Mouse (Mus musculus) thymus, postnatal 10 days (tissue): ENCODE results near the gene 4921511M17Rik.
A peak's percentile ranks its signal among the peaks of the same experiment; 100 is the strongest.
"Not testable (repeated sequence)": the region's sequence is repeated elsewhere in the genome, so short reads cannot be mapped to it uniquely, and the experiment has no call there.

Source experiments
- DNase-seq, 2 experiments: peaks; one replicate each; pipeline ENCODE4 v3.0.0; 2021; ENCODE audit warnings: low spot score in 2 of 2

4921511M17Rik gene

GRCm38 (mm10) chrX:154033727-154034126 is at the start of gene 4921511M17Rik:
Gene 4921511M17Rik (minus strand): TSS chrX:154033827.
- not testable (repeated sequence) for DNase-seq

DNA sequence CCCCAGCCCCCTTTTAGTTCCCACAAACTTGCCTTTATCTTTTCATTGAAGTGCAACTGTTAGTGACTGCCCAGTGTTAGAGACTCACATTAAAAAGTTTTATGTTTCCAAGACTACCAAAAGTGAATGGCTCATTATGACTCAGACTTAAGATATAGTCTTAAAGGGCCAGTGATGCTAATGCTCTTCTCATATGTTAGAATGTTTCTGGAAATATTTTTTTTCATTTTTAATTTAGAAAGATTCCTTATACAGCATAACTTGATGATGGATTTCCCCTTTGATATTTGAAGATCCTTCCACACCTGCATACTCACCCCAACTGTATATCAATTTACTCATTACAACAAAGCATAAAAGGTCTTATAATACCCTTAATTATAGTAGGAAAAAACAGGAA is 21.3 kb upstream of the 4921511M17Rik start, which contains the start of gene Gm10057:
Gene Gm10057 (minus strand): TSS at position 101 of the 400 bp plus-strand sequence.
- not testable (repeated sequence) for DNase-seq

DNA sequence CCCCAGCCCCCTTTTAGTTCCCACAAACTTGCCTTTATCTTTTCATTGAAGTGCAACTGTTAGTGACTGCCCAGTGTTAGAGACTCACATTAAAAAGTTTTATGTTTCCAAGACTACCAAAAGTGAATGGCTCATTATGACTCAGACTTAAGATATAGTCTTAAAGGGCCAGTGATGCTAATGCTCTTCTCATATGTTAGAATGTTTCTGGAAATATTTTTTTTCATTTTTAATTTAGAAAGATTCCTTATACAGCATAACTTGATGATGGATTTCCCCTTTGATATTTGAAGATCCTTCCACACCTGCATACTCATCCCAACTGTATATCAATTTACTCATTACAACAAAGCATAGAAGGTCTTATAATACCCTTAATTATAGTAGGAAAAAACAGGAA is 21.1 kb downstream of the 4921511M17Rik start, which contains the start of gene Samt1:
Gene Samt1 (minus strand): TSS at position 101 of the 400 bp plus-strand sequence.
- DNase-seq: not testable (repeated sequence)

DNA sequence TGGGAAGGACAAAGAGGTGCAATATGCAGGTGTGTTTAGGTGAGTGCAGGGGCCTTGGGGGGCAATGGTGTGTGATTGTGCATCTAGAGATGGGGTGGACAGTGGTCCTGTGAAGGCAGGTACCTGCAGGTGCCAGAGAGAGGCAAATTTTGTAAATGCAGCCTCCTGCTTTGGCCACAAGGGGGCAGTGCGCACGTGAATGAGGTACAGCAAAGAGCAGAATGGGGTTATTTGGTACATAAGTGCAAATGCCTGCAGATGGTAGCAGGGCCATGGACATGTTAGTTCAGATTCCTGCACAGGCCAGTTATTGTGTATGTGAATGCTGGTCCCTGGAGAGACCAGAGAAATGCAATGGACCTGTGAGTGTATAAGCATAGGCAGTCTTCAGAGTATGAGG is 56.7 kb downstream of the 4921511M17Rik start:
- not testable (repeated sequence) for DNase-seq

GRCm38 (mm10) chrX:153976467-153976866 is 57.2 kb downstream of the 4921511M17Rik start:
- DNase-seq: not testable (repeated sequence)

DNA sequence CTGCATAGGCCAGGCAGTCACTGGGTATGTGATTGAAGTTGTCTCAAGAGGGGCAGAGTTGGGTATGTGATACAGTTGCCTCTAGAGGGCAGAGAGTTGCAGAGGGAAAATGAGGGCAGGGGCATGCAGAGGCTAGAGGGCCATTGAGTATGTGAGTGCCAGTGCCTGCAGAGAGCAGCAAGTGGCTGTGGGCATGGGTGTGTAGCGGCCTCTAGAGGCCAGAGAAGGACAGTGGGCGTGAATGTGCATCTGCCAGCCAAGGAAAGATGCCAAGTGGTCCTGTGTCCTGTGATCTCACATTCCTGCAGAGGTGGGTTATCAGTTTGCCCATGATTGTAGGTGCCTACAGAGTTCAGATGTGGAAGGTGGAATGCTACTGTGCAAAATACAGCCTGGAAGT is 59.2 kb downstream of the 4921511M17Rik start:
- DNase-seq: peak in 1 of 2 experiments; percentile 7
